Mouse (Mus musculus) adrenal gland (tissue): ENCODE data around the gene Prss34.

Experiments used
- intact Hi-C: fragments of 180-260 bp; cut with DNase I; formaldehyde crosslinking; loops from one replicate; pipeline ENCODE4 v1.15.1; 2025
- long read RNA-seq, 2 experiments: library from polyadenylated mRNA; unstranded; transcript quantifications; one replicate each; pipeline ENCODE4 v2.0.0; 2020; ENCODE audit warnings: borderline replicate concordance in 1 of 2; ENCODE audit not compliant: insufficient replicate concordance in 1 of 2

Prss34 gene
- long read RNA-seq, experiment 1: 0 reads
- long read RNA-seq, experiment 2: 0 reads

GRCm38 (mm10) chr17:25298094-25298493 is at the start of gene Prss34:
Gene Prss34, plus strand, starts transcription at chr17:25298394.
- intact Hi-C loops: no loop called here

GRCm38 (mm10) chr17:25250181-25250835 is 47.9 kb upstream of the Prss34 start:
- intact Hi-C loops: no loop called here

- intact Hi-C loops: no loop called here
Measured at GRCm38 (mm10) chr17:25252643-25253042, 45.6 kb upstream of the Prss34 start.

- intact Hi-C loops: no loop called here
Measured at GRCm38 (mm10) chr17:25253760-25254159, 44.4 kb upstream of the Prss34 start.

GRCm38 (mm10) chr17:25255110-25255509 is 43.1 kb upstream of the Prss34 start:
- intact Hi-C loops: no loop called here

GRCm38 (mm10) chr17:25256140-25256754 is 41.9 kb upstream of the Prss34 start, which contains the start of gene Baiap3:
Gene Baiap3, minus strand, starts transcription at chr17:25256364.
- intact Hi-C loops: no loop called here

- intact Hi-C loops: no loop called here
Measured at GRCm38 (mm10) chr17:25257804-25258261, 40.4 kb upstream of the Prss34 start.

- intact Hi-C loops: no loop called here
Measured at GRCm38 (mm10) chr17:25264453-25264852, 33.7 kb upstream of the Prss34 start.

- intact Hi-C loops: loop anchor here (5.0 kb wide), 2 partner anchors 79 to 149 kb away; partner anchors contain the start of gene Ptx4
Measured at GRCm38 (mm10) chr17:25270795-25271335, 27.3 kb upstream of the Prss34 start.

- intact Hi-C loops: loop anchor here (5.0 kb wide), 2 partner anchors 80 to 150 kb away; partner anchors contain the start of gene Ptx4
Measured at GRCm38 (mm10) chr17:25272326-25272725, 25.9 kb upstream of the Prss34 start.

- intact Hi-C loops: loop anchor here (5.0 kb wide), 2 partner anchors 81 to 151 kb away; partner anchors contain the start of gene Ptx4
Measured at GRCm38 (mm10) chr17:25272951-25273705, 25.1 kb upstream of the Prss34 start.

- intact Hi-C loops: loop anchor here (5.0 kb wide), 2 partner anchors 82 to 152 kb away; partner anchors contain the start of gene Ptx4
Measured at GRCm38 (mm10) chr17:25273706-25274501, 24.3 kb upstream of the Prss34 start.

GRCm38 (mm10) chr17:25274571-25275346 is 23.4 kb upstream of the Prss34 start, which contains the start of gene Ube2i:
Gene Ube2i, minus strand, starts transcription at chr17:25274622.
- intact Hi-C loops: loop anchor here (5.0 kb wide), 2 partner anchors 82 to 152 kb away; partner anchors contain the start of gene Ptx4

- intact Hi-C loops: no loop called here
Measured at GRCm38 (mm10) chr17:25275833-25276232, 22.4 kb upstream of the Prss34 start.

- intact Hi-C loops: no loop called here
Measured at GRCm38 (mm10) chr17:25282133-25282532, 16.1 kb upstream of the Prss34 start.

- intact Hi-C loops: no loop called here
Measured at GRCm38 (mm10) chr17:25285033-25285432, 13.2 kb upstream of the Prss34 start.

- intact Hi-C loops: no loop called here
Measured at GRCm38 (mm10) chr17:25288842-25289241, 9.4 kb upstream of the Prss34 start.

GRCm38 (mm10) chr17:25290411-25290810 is 7.8 kb upstream of the Prss34 start:
- intact Hi-C loops: loop anchor here (5.0 kb wide), 2 partner anchors 72 to 182 kb away; no protein-coding TSS in a partner anchor

- intact Hi-C loops: loop anchor here (5.0 kb wide), 2 partner anchors 69 to 179 kb away; no protein-coding TSS in a partner anchor
Measured at GRCm38 (mm10) chr17:25293495-25293894, 4.7 kb upstream of the Prss34 start.
